Mouse (Mus musculus) stomach, postnatal 0 days (tissue): ENCODE results near the gene Src.

Experiments used
- CTCF ChIP-seq: IDR thresholded peaks from 2 replicates; pipeline ENCODE4 v1.5.1; 2016; ENCODE audit warnings: antibody characterized with exemption, low read depth, mild to moderate bottlenecking, moderate library complexity
- EP300 ChIP-seq: optimal IDR thresholded peaks from 2 replicates; pipeline ENCODE3; 2016; ENCODE audit warnings: antibody characterized with exemption

- TF ChIP-seq CTCF (no peak), EP300 (no peak)
Observed at GRCm38 (mm10) chr2:157486981-157487656, 68.9 kb downstream of the Src start.
